Mouse (Mus musculus) C2C12 (cell line): ENCODE results near the gene Lcor.

Experiments used
- CTCF ChIP-seq: IDR thresholded peaks from one replicate; pipeline ENCODE4 v1.5.1; 2011; ENCODE audit not compliant: control insufficient read depth, insufficient read depth, insufficient read length
- FOSL1 ChIP-seq: IDR thresholded peaks from one replicate; pipeline ENCODE4 v1.8.0; 2011; ENCODE audit warnings: mild to moderate bottlenecking, low read length; ENCODE audit not compliant: poor library complexity, insufficient read depth, severe bottlenecking
- MAX ChIP-seq: IDR thresholded peaks from one replicate; pipeline ENCODE4 v1.6.1; 2011; ENCODE audit warnings: mild to moderate bottlenecking, control low read depth
- MYOG ChIP-seq: IDR thresholded peaks from one replicate; pipeline ENCODE4 v1.6.1; 2011; ENCODE audit not compliant: control insufficient read depth, insufficient read length; ENCODE audit errors: extremely low read depth
- USF1 ChIP-seq: IDR thresholded peaks from one replicate; pipeline ENCODE4 v1.6.1; 2011; ENCODE audit warnings: low read depth, mild to moderate bottlenecking, control low read depth, moderate library complexity

DNA sequence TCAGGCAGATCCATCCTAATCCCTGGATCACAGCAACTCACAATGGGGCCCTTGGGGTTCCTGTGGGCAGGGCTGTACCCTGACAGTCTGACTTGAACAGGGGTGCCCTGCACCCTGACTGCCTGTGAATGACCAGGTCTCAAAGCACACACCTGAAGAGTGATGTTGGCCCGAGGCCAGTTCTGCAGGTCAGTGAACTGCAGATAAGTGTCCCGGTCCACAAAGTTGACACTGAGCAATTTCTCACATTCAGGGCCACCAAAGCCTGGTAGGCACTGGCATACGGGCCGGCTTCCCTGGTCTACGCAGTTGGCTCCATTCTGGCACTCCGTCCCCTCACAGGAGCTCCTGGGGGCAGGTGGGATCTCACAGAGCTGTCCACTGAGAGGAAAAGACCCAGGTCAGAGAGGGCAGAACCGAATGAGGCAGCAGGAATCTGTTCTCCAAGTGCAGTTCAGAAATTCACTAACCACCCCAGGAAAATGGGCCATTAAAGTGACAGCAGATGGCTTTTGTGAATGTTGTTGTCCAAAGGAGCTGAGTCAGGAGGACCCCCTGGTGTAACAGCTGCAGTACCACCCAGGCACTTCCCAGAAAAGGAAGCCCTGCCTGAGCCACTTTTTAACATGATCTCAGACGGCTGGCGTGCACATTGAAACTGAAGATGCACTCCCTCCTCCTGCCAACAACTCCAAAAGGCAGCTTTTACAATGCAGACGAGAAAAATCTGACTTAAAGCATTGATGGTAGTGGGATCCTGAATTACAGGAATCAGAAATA is 124.0 kb downstream of the Lcor start:
- TF ChIP-seq CTCF, result no peak
- no peak for TF ChIP-seq USF1
- TF ChIP-seq MAX, result no peak
- TF ChIP-seq MYOG, result no peak
- TF ChIP-seq FOSL1, result no peak
